Mouse (Mus musculus) lung, postnatal 10 days (tissue): Measurements from ENCODE around the gene Syn2.
A peak's percentile ranks its signal among the peaks of the same experiment; 100 is the strongest.
"Not testable (repeated sequence)": the region's sequence is repeated elsewhere in the genome, so short reads cannot be mapped to it uniquely, and the experiment has no call there.

ENCODE experiments used
- DNase-seq: peaks from one replicate; pipeline ENCODE4 v3.0.0; 2021

Gene Syn2

DNA sequence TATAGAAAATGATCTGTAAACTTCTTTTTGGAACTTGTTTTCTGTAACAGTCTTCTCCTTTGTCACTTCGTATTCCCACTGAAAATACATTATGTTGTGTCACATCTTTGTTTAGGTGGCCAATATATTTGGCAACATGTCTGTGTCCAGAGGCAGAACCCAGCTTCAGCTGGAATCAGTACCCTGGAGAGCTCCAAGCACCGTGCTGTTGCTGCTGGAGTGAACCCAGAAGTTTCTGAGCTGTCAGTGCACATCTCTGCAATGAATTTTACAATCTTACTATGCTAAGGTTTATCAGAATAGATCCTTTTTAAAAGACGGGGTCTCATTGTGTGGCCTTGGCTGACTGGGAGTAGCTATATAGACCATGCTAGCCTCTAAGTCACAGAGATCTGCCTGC is 44.1 kb downstream of the Syn2 start:
- peak; percentile 65 for DNase-seq

DNA sequence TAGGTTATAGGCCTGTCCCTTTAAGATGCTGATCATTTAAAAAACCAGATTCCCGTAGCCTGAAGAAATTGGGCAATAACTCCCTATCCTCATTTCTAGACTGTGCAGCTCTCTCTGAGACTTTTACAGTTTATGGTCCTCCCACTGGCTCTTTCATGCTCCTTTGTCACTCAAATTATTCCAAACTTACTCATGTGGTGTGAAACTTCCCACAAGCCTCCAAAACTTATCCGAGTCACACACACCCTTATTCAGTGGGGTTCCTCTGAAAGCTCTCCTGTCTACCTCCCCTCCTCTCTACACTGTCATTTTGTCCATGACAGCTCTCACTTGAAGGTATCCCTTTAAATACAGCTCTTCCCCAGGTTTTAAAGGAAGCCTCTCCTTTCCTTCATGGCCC is 46.4 kb downstream of the Syn2 start:
- DNase-seq, result no peak

DNA sequence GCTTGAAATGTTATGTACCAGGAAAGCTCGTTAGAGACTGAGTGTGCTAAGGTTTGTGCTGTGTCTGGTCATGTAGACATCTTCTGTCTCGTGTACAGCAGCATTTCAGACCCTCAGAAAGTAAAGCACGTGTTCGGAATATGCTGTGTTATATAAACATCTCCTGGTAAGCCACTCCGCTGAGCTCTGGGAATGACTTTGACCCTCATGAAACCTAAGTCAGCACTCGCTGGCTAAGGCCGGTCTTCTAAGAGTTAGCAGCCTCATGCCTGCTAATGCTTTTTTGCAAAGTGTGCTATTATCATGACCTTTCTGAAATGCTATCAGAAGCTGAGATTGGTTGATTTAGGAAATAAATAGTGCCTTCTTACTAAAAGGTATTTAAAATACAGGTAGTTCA is 56.4 kb downstream of the Syn2 start:
- no peak for DNase-seq

DNA sequence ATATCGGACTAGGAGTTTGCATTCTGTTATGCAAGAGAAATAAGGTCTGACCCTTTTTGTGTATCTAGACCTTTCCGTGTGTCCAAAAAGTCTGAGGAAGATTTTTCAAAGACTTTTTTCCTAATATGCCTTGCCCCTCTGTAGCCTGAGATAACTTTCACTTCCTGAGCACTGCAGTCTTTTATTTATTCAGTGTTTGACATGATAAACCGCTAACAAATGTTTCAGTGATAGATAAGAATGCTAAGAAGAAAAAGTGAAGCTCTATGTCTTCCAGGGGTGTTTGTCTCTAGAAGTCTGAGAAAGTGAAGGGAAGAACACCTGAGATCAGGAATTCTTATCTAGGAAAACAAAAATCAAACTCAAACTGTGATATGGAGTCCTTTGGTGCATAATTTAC is 66.1 kb downstream of the Syn2 start:
- DNase-seq, result no peak

GRCm38 (mm10) chr6:115203029-115203428 is 68.3 kb downstream of the Syn2 start:
- no peak for DNase-seq

- DNase-seq, result no peak
These were observed 75.5 kb downstream of the Syn2 start for GRCm38 (mm10) chr6:115210187-115210586.

GRCm38 (mm10) chr6:115210820-115211219 is 76.1 kb downstream of the Syn2 start:
- peak; percentile 8 for DNase-seq

GRCm38 (mm10) chr6:115212132-115212903 is 77.6 kb downstream of the Syn2 start:
- DNase-seq, result peak; percentile 40

DNA sequence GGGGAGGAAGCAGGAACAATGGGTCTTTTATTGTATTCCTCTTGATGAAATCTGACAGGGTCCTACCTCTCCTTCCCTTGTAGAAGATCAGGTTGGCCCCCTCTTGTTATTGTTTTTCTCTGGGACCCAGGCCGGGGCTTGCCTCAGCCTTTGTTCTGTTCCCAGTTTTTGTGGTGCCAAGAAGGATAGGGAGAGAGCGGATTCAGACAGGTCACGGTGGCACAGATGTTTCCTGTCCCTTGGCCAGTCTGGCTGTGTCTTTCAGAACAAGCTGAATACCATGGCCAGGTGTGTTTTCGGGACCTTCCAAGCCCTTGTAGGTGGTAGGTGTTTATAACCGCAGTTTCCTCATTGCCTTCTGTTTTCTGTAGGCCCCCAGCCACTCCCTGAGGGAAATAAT is 78.4 kb downstream of the Syn2 start:
- DNase-seq, result no peak

DNA sequence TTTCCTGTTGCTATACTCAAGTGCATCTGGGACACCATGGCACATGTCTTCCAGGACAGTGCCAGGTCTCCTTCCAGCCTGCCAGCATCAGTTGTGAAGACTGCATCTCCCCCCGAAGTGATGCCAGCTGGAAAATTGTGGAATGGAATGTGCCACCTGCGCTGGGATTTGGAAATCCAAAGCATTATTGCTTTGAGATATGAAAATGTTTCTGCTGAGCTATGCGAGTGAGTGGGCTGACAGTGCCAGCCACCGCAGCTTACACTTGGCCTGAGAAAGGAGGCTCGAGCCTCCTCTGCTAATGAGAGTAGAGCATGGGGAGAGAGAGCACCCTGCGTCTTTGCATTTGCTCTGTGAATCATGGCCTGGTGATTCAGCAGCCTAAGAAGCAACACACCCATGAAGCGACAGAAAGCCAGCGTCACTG is 86.5 kb downstream of the Syn2 start:
- DNase-seq, result no peak

GRCm38 (mm10) chr6:115225519-115225918 is 90.8 kb downstream of the Syn2 start:
- no peak for DNase-seq

DNA sequence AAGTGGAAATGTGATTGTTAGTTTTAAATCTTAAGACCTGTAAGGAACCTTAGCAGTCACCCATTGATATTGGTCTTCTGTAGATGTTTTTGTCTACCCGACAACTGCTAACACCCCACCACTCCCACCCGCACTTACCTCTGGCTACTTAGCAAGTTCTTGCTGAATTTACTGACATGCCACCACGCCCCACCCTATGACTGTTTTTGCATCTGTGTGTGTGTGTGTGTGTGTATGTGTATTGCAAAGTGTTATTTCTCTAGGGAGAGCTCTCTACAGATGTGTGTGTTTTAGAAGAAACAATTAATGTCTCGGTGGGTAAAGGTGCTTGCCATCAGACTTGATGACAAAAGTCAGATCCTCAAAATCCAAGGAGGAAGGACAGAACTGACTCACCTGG is 92.3 kb downstream of the Syn2 start, which contains the start of gene Gm17482:
TSS of gene Gm17482 (plus strand) at position 301 of the 400 bp plus-strand sequence.
- DNase-seq, result no peak

DNA sequence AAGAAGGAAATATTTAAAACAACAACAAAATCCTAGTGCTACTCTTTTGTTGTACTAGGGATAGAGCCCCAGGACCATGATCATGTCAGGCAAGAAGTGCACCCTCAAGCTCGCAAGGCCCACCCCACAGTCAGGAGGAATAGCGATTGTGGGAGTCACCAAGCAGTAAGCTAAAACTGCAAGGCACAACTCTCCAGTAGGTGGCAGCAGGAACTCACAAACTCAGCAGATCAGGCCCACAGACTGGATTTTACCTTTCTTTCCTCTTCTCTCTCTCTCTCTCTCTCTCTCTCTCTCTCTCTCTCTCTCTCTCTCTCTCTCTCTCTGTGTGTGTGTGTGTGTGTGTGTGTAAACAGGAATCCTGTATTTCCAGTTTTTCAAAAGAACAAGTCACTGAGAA is 92.8 kb downstream of the Syn2 start:
- peak; percentile 88 for DNase-seq

- no peak for DNase-seq
These were observed 95.9 kb downstream of the Syn2 start for GRCm38 (mm10) chr6:115230557-115230956.

- DNase-seq, result no peak
These were observed 97.1 kb downstream of the Syn2 start for GRCm38 (mm10) chr6:115231836-115232235.

DNA sequence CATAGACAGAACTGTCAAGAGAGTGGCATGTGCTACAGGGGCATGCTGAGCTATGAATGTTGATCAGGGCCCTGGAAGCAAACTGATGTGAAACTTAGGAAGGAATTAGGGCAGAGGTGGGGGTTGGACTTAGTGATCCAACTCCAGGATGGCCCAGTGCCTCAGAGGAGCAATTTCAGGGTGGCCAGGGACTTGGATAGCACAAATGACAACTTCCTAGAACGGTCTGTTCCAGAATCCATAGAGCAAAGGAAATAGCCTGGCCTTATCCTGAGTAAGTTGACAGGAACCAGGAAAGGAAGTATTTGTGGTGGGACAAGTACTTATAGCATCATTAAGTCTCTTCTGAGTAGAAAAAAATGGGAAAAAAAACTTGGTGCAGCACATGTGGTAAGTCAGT is 97.9 kb downstream of the Syn2 start:
- DNase-seq, result no peak

DNA sequence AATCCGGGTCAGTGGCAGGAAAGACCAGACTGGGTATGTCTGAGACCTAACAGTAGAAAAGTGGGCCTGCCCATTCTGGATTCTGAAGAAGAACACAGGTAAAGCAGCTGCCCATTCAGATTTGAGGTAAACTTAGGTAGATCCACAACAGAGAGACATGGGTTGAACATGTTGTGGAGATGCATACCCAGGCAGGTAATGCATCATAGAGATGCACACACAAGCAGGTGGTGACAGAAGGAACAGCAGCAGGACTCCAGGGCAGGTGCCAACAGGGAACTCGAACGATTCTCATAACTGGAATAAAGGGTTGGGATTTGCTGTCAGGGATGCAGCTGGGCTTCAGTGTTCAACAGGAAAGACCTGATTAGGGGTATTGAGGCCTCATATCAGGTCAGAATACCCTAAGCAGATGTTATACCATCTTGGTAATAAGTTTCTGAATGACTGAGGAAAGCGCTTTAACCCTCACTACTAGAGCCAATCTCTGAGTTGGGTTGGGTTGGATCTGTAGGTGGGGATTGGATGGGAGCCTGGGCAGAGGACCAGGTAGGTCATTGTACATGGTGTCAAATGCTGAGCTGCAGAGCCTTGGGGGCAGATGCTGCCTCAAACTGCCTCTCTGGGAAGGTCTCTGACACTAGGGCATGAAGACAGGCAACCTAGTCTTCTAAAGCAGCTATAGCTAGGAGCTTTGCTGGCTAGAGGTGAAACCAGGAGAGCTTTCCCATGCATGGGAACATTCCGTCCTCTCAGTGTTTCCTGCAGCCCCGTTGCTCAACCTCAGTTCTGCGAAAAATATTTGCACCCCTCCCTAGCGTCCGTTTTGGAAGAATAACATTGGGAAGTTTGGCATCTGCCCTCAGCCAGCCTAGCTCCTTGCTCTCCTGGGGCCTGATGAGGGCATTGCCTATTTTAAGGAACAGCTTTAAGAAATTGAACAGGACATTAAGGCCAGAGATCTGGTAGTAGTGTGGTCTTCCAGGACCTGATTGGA is 103.6 kb downstream of the Syn2 start:
- peak; percentile 14 for DNase-seq

GRCm38 (mm10) chr6:115239335-115239734 is 104.6 kb downstream of the Syn2 start:
- DNase-seq, result no peak

DNA sequence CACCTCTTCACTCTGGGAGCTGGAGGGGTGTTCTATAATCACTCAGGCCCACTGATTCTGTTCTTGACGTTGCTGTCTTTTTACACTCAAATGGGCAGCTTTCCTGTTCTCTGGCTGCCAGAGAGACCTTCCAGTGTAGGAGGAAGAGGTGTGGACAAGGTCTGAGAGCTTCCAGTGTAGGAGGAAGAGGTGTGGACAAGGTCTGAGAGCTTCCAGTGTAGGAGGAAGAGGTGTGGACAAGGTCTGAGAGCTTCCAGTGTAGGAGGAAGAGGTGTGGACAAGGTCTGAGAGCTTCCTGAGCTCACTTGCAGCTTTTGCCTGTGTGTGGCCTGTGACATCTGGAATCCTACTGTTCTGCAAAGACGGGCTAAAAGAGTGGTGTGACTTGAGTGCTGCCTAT is 105.7 kb downstream of the Syn2 start:
- DNase-seq, result not testable (repeated sequence)

DNA sequence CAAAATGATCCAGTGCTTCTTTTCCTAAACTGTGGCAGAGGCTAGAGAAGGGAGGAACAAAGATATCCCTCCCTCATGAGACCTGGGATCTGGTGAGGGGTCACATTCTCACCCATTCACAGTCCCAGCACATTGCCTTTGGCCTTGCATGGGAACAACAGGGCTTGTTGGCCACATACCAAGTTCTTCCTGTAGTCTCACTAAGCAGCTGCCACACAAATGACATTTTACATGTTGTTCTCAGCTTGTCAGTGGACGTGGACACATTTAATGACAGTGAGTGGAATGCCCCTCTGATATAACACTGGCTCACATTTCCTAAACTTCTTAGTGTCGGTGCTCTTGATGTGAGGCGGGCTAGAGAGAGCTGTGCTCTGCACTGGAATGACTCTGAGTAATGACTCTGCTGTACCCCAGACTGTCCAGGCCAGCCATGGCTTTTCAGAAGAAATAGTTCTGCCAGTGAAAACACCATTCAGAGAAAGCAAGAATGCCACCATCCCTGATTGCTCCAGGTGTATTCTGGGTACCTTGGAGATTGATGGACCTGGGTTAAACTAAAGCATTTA is 106.5 kb downstream of the Syn2 start:
- peak; percentile 31 for DNase-seq

- DNase-seq, result no peak
These were observed 107.2 kb downstream of the Syn2 start for GRCm38 (mm10) chr6:115241939-115242338.

GRCm38 (mm10) chr6:115244222-115244621 is 109.5 kb downstream of the Syn2 start:
- DNase-seq, result no peak

GRCm38 (mm10) chr6:115245500-115246058 is 110.9 kb downstream of the Syn2 start:
- DNase-seq, result no peak
